Mouse (Mus musculus) frontal cortex, postnatal 14 days (tissue): ENCODE results near the gene Med21.

ENCODE experiments used
- DNase-seq, 2 experiments: peaks; one replicate each; pipeline ENCODE4 v3.0.0; 2022; ENCODE audit warnings: low spot score in 2 of 2

Gene Med21

GRCm38 (mm10) chr6:146642276-146643183, at the start of gene Med21, which contains the start of gene Tm7sf3:
TSS of gene Med21 (plus strand) at chr6:146642547.
TSS of gene Tm7sf3 (minus strand) at chr6:146642824.
- peak; percentile 95 to 98 for DNase-seq

- DNase-seq: no peak
Observed at GRCm38 (mm10) chr6:146602601-146603000, 39.7 kb upstream of the Med21 start.

DNA sequence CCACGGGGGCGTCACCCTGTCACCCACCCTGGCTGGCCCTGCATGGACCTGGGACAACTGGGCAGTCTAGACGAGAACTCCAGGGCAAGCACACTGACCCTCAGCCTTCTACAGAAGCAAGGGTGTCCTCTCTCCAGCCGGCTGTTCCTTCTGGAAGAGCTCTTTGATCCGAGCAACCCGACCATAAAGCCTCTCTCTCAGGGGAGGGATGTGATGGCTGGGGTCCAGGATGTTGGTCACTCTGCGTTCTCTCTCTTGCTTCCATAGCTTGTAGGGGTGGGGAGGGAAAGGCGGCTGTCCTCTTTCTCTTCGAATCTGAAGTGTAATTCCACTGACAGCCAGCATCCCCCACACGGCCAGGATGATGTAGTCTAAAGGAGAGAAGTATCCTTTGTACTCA, 38.7 kb upstream of the Med21 start:
- no peak for DNase-seq

- no peak for DNase-seq
Observed at GRCm38 (mm10) chr6:146611385-146611784, 31.0 kb upstream of the Med21 start.

- DNase-seq: no peak
Observed at GRCm38 (mm10) chr6:146611897-146612296, 30.4 kb upstream of the Med21 start.

DNA sequence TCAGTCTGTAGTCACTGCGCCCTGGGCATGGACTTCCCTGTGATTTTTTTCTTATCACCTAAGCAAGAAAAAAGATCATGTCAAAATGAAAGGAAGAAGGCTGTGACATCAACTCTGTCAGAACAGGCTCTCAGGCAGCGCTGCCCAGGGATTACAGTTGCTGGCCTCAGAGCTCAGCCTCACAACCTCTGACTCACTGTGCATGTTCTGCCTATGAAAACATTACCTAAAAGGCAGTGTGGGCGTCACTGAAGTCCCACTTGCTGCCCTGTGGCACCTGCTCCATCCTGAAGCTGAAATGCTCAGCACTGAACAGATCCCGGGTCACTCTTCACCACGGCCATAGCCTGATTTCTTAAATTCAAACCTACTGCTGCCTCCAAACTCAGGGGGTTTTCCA, 29.6 kb upstream of the Med21 start:
- DNase-seq: no peak

DNA sequence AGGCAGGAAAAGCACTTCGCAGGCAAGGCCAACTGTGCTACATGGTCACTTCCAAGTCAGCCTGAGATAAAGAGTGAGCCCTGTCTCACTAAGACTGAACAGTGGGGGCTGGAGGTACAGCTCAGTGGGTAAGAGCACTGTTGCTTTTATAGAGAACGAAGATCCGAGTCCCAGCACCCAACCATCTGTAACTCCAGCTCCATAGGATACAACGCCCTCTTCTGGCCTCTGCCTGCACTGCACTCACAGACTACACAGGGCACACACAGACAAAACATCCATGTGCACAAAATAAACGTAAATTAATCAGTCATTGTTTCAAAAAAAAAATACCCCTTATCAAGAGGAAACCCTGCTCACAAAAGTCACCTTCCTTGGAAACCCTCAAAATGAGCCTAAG, 28.4 kb upstream of the Med21 start:
- DNase-seq: no peak

GRCm38 (mm10) chr6:146614541-146614940, 27.8 kb upstream of the Med21 start:
- DNase-seq: no peak

GRCm38 (mm10) chr6:146615891-146616290, 26.5 kb upstream of the Med21 start:
- no peak for DNase-seq

DNA sequence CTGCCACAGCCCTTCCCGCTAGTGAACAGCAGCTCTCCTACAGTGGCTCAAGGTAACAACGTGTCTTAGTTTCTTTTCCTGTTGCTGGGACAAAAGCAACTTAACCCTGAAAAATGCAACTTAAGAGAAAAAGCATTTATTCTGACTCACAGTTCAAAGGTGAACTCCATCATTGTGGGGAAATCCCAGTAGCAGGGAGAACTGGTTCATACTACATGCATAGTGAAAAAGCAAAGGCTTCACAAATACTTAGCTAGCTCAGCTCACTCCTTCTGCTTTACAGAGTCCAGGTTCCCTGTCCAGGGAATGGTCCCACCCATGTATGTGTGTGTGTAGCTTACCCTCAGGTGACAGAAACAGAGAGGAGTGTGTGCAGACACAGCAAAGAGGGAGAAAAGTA, 25.7 kb upstream of the Med21 start:
- no peak for DNase-seq

GRCm38 (mm10) chr6:146628123-146628522, 14.2 kb upstream of the Med21 start:
- DNase-seq: no peak

- no peak for DNase-seq
Observed at GRCm38 (mm10) chr6:146629781-146630756, 12.3 kb upstream of the Med21 start.

GRCm38 (mm10) chr6:146630961-146631360, 11.4 kb upstream of the Med21 start:
- DNase-seq: no peak

DNA sequence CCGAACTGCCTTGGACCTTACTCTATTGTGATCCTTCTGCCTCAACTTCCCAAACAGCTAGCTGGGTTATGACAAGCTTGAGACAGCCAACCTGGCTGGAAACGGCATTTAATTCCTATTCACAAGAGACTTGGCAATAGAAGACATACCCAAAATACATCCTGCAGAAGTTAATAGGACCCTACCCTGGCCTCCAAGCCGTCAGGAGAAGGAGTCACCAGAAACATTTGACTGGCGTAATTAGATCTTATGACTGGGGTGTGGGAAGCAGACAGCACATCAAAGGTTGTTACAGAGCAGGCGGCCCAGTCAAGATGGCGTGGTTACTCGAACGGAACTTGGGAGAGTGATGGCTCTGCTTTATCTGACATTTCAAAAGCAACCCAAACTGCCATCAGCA, 10.5 kb upstream of the Med21 start:
- no peak for DNase-seq

- DNase-seq: no peak
Observed at GRCm38 (mm10) chr6:146632403-146632802, 9.9 kb upstream of the Med21 start.

GRCm38 (mm10) chr6:146633097-146633496, 9.2 kb upstream of the Med21 start:
- no peak for DNase-seq

DNA sequence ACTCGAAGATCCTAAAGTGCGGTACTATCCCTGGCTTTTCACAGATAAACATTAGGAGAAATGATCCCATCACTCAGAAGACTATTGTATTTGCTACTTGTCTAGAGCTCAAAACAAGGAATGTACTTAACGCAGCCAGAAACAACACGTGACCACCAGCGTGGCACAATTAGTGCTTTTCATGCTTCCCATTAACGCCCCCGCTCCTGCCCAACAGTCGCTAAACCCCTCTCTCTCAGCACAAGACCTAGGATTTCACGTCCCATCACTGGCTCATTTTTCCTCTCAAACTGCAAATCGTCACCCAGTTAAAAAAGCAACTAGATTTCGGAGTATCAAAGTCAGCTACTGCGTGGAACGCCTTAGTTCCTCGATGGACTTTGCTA, 8.7 kb upstream of the Med21 start:
- peak; percentile 17 to 31 for DNase-seq

- peak; percentile 44 to 60 for DNase-seq
Observed at GRCm38 (mm10) chr6:146634015-146634722, 8.2 kb upstream of the Med21 start.

DNA sequence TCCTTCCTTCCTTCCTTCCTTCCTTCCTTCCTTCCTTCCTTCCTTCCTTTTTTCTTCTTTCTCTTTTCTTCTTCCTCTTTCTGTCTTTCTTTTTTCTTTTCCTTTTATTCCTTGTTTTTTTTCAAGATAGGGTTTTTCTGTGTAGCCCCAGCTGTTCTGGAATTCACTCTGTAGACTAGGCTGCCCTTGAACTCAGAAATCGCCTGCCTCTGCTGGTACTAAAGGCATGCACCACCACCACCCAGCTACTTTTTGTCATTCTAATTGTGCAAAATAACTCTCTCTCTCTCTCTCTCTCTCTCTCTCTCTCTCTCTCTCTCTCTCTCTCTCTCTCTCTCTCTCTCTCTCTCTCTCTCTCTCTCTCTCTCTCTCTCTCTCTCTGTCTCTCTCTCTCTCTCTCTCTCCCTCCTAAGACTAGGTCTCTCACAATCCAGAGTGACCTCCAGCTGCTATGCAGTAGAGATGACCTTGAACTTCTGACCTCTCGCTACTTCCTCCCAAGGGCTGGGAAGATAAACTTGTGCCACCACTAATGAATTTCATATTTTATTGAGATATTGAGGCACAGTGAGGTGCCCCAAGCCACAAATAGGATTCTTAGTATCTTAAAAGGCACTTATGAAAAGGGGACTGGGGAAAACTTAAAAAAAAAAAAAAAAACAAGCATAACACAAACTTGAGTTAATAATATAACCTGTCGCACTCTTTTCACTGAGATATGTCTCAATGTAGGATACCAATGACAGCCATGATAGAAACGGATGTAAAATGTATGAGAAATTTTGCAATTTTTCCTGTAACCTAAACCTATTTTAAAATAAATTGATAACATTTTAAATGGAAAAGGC, 7.4 kb upstream of the Med21 start:
- DNase-seq: no peak

- no peak for DNase-seq
Observed at GRCm38 (mm10) chr6:146636482-146636881, 5.9 kb upstream of the Med21 start.
